24 mouse cellular contexts compared by ENCODE assay signal in genomic region chr4:148222983-148223382, GRCm38 (mm10).
DNase-seq lines count a peak whose midpoint lies in the region; ATAC-seq and TF ChIP-seq lines count a peak whose summit lies in the region.
"Had no signal": no experiment of that assay in that cellular context is flagged by ENCODE, and none has a peak within 500 bp of the region (broad histone marks: within the 10 kb centered on the region; RNA-seq: fewer than 3 reads in every experiment).

No protein-coding gene starts in this region.

- no peak overlapping the region for H3K4me2 ChIP-seq in forebrain, postnatal 0 days (ENCODE audit: low read depth)
- H3K4me2 ChIP-seq in forebrain, embryonic 13.5 days: no peak overlapping the region
- no peak overlapping the region for H3K4me2 ChIP-seq in kidney, embryonic 16.5 days (replicated peaks; ENCODE audit: low read depth, low read length)
- H3K4me2 ChIP-seq in midbrain, embryonic 15.5 days: no peak overlapping the region
- H3K4me2 ChIP-seq in midbrain, embryonic 11.5 days: no peak overlapping the region
- H3K4me2 ChIP-seq: heart, embryonic 12.5 days; heart, embryonic 15.5 days; hindbrain, embryonic 13.5 days had no signal

- H3K27me3 ChIP-seq in forebrain, postnatal 0 days (ENCODE audit: insufficient read depth, low read length): no peaks in the 10 kb centered on the region
- H3K27me3 ChIP-seq in forebrain, embryonic 13.5 days: peaks cover 24% of the 10 kb centered on the region
- H3K27me3 ChIP-seq in kidney, embryonic 16.5 days (ENCODE audit: insufficient read depth, low read length): peaks cover 20% of the 10 kb centered on the region; the same call in 1 of the 2 replicates
- H3K27me3 ChIP-seq in midbrain, embryonic 15.5 days (replicated peaks): no peaks in the 10 kb centered on the region; the same call in 1 of the 2 replicates
- H3K27me3 ChIP-seq in midbrain, embryonic 11.5 days (ENCODE audit: control insufficient read depth, insufficient read depth, low read length): no peaks in the 10 kb centered on the region

- H3K27ac ChIP-seq in forebrain, postnatal 0 days (ENCODE audit: low read depth, low read length): no peak overlapping the region
- H3K27ac ChIP-seq in forebrain, embryonic 13.5 days: no peak overlapping the region
- no peak overlapping the region for H3K27ac ChIP-seq in kidney, embryonic 16.5 days (ENCODE audit: low read length)
- H3K27ac ChIP-seq in midbrain, embryonic 15.5 days: no peak overlapping the region
- no peak overlapping the region for H3K27ac ChIP-seq in midbrain, embryonic 11.5 days (ENCODE audit: low read depth, low read length)
- H3K27ac ChIP-seq: forebrain, embryonic 10.5 days; heart, embryonic 15.5 days; hindbrain, embryonic 10.5 days; hindbrain, embryonic 13.5 days had no signal

- H3K9ac ChIP-seq in forebrain, postnatal 0 days: no peak overlapping the region
- H3K9ac ChIP-seq in forebrain, embryonic 13.5 days: no peak overlapping the region
- H3K9ac ChIP-seq in kidney, embryonic 16.5 days (replicated peaks; ENCODE audit: low read length): no peak overlapping the region
- H3K9ac ChIP-seq in midbrain, embryonic 15.5 days: no peak overlapping the region
- no peak overlapping the region for H3K9ac ChIP-seq in midbrain, embryonic 11.5 days (ENCODE audit: low read length)
- H3K9ac ChIP-seq: heart, embryonic 12.5 days; heart, embryonic 15.5 days; hindbrain, embryonic 13.5 days had no signal

- WGBS in forebrain, postnatal 0 days: 39% methylated on average over 10 of the region's 10 CpGs
- 44% methylated on average over 10 of the region's 10 CpGs for WGBS in forebrain, embryonic 13.5 days
- WGBS in kidney, embryonic 16.5 days: 29% methylated on average over 10 of the region's 10 CpGs
- WGBS in lung, adult 2 months: 26% methylated on average over 10 of the region's 10 CpGs
- WGBS in midbrain, embryonic 15.5 days: 25% methylated on average over 10 of the region's 10 CpGs
- WGBS in midbrain, embryonic 11.5 days: 34% methylated on average over 10 of the region's 10 CpGs

- H3K36me3 ChIP-seq in forebrain, postnatal 0 days (ENCODE audit: insufficient read depth): no peaks in the 10 kb centered on the region
- H3K36me3 ChIP-seq in forebrain, embryonic 13.5 days (ENCODE audit: poor library complexity, severe bottlenecking): no peaks in the 10 kb centered on the region
- H3K36me3 ChIP-seq in kidney, embryonic 16.5 days (ENCODE audit: insufficient read depth, low read length): no peaks in the 10 kb centered on the region
- H3K36me3 ChIP-seq in midbrain, embryonic 15.5 days (replicated peaks): no peaks in the 10 kb centered on the region
- H3K36me3 ChIP-seq in midbrain, embryonic 11.5 days (ENCODE audit: control insufficient read depth, insufficient read depth, low read length): no peaks in the 10 kb centered on the region; the same call in 1 of the 2 replicates
- H3K36me3 ChIP-seq: forebrain, embryonic 10.5 days; heart, embryonic 12.5 days; heart, embryonic 15.5 days; hindbrain, embryonic 10.5 days; hindbrain, embryonic 13.5 days had no signal

- H3K9me3 ChIP-seq in forebrain, postnatal 0 days (ENCODE audit: low read length): no peaks in the 10 kb centered on the region
- no peaks in the 10 kb centered on the region for H3K9me3 ChIP-seq in forebrain, embryonic 13.5 days (replicated peaks)
- no peaks in the 10 kb centered on the region for H3K9me3 ChIP-seq in kidney, embryonic 16.5 days (ENCODE audit: low read length)
- no peaks in the 10 kb centered on the region for H3K9me3 ChIP-seq in midbrain, embryonic 15.5 days
- H3K9me3 ChIP-seq in midbrain, embryonic 11.5 days (ENCODE audit: control insufficient read depth, low read length): no peaks in the 10 kb centered on the region
- H3K9me3 ChIP-seq: forebrain, embryonic 10.5 days; heart, embryonic 12.5 days; heart, embryonic 15.5 days; hindbrain, embryonic 10.5 days; hindbrain, embryonic 13.5 days had no signal

- H3K4me1 ChIP-seq in forebrain, postnatal 0 days (ENCODE audit: insufficient read depth): no peaks in the 10 kb centered on the region
- peaks cover 13% of the 10 kb centered on the region for H3K4me1 ChIP-seq in forebrain, embryonic 13.5 days
- H3K4me1 ChIP-seq in kidney, embryonic 16.5 days (ENCODE audit: insufficient read depth, low read length): peaks cover 3% of the 10 kb centered on the region; the same call in 1 of the 2 replicates
- no peaks in the 10 kb centered on the region for H3K4me1 ChIP-seq in lung, adult 2 months (ENCODE audit: control insufficient read depth, insufficient read depth, low read length)
- H3K4me1 ChIP-seq in midbrain, embryonic 15.5 days: peaks cover 17% of the 10 kb centered on the region
- H3K4me1 ChIP-seq in midbrain, embryonic 11.5 days (ENCODE audit: control insufficient read depth, insufficient read depth, low read length): 0 out of 2 replicates have a peak, but pooled peaks cover 4% of the 10 kb centered on the region
- H3K4me1 ChIP-seq: heart, embryonic 12.5 days; heart, embryonic 15.5 days had no signal

- 0 out of 2 replicates have a peak, but pooled peaks have one; percentile 18 for ATAC-seq in forebrain, postnatal 0 days
- ATAC-seq in forebrain, embryonic 13.5 days: no peak
- 0 out of 2 replicates have a peak, but pooled peaks have one; percentile 29 for ATAC-seq in kidney, embryonic 16.5 days (ENCODE audit: low FRiP score, low TSS enrichment)
- ATAC-seq in midbrain, embryonic 15.5 days (replicated peaks): 0 out of 2 replicates have a peak, but pooled peaks have one; percentile 49
- no peak for ATAC-seq in midbrain, embryonic 11.5 days (ENCODE audit: low FRiP score)
- ATAC-seq: forebrain, embryonic 14.5 days; Patski had no signal

- no peak for TF ChIP-seq CTCF in forebrain, postnatal 0 days (IDR thresholded peaks at IDR 0.05; ENCODE audit: low read depth)
- TF ChIP-seq CTCF in lung, adult 2 months (IDR thresholded peaks at IDR 0.05; ENCODE audit: insufficient read depth, low read length): no peak

- no peak overlapping the region for H3K4me3 ChIP-seq in forebrain, postnatal 0 days (ENCODE audit: low read depth, low read length)
- no peak overlapping the region for H3K4me3 ChIP-seq in forebrain, embryonic 13.5 days
- no peak overlapping the region for H3K4me3 ChIP-seq in kidney, embryonic 16.5 days (ENCODE audit: low read length)
- H3K4me3 ChIP-seq in lung, adult 2 months (replicated peaks; ENCODE audit: extremely low read depth, low read depth, low read length): no peak overlapping the region
- no peak overlapping the region for H3K4me3 ChIP-seq in midbrain, embryonic 15.5 days
- H3K4me3 ChIP-seq in midbrain, embryonic 11.5 days (ENCODE audit: low read depth, low read length): no peak overlapping the region
- H3K4me3 ChIP-seq: forebrain, embryonic 10.5 days; heart, embryonic 12.5 days; heart, embryonic 15.5 days; hindbrain, embryonic 10.5 days; hindbrain, embryonic 13.5 days had no signal

- TF ChIP-seq POLR2A in lung, adult 2 months (IDR thresholded peaks at IDR 0.05; ENCODE audit: borderline replicate concordance, extremely low read depth, low read depth, low read length): no peak

- no peak for DNase-seq in forebrain, postnatal 0 days
- DNase-seq in kidney, postnatal 25 days: no peak
- peak; percentile 4 to 48 for DNase-seq in lung, postnatal 4 days
- no peak for DNase-seq in lung, adult 2 months
- no peak for DNase-seq in midbrain, embryonic 11.5 days (ENCODE audit: low spot score, missing footprints)
- DNase-seq: adrenal gland, postnatal 10 days; adrenal gland, postnatal 36 days; cerebellum, adult 18-20 months; cerebellum, adult 9-10 months; cerebellum, postnatal 14 days; gastrocnemius, postnatal 25 days; heart, adult 18-20 months; heart, postnatal 10 days; heart, postnatal 36 days had no signal

Comparison
In these comparisons a context has a peak if more than half of its experiments do, and no peak if none do; other contexts are left out.
1. ATAC-seq: peak in forebrain, postnatal 0 days (single experiment), kidney, embryonic 16.5 days (single experiment) and midbrain, embryonic 15.5 days (single experiment); none in forebrain, embryonic 13.5 days (single experiment) and midbrain, embryonic 11.5 days (single experiment).
2. DNase-seq: peak in lung, postnatal 4 days (2 of 2); none in forebrain, postnatal 0 days (single experiment), kidney, postnatal 25 days (0 of 2), lung, adult 2 months (single experiment) and midbrain, embryonic 11.5 days (single experiment).